Mouse (Mus musculus): ENCODE data around the gene Mef2a.

DNA sequence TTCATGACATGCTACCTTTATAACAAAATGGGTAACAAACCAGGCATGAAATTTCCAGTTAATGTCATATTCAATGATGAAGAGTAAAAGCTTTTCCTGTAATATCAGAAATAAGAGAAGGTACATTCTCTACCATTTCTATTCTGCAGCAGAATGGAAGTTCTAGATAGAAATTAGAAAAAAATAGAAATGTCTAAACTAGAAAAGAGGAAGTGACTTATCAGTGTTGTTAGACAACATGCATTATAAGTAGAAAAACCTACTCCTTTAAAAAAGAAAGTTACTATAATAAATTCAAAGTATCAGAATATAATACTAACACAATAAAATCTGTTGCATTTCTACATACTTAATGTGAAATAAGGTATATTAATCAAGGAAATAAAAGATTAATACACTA is 54.0 kb downstream of the Mef2a start:
- no peak for TF ChIP-seq HCFC1 (IDR thresholded peaks at IDR 0.05; ENCODE audit: borderline replicate concordance, insufficient read depth, low read length)
- TF ChIP-seq MAFK (IDR thresholded peaks at IDR 0.05; ENCODE audit: insufficient read depth, low read depth, low read length): no peak
